Mouse (Mus musculus) testis, adult 2 months (tissue): ENCODE data around the gene Fmo1.

Experiments used
- CTCF ChIP-seq: fragments of 200-500 bp; IDR thresholded peaks from 2 replicates; pipeline ENCODE4 v1.5.1; 2012; ENCODE audit warnings: low read depth, mild to moderate bottlenecking, inconsistent platforms, low read length, moderate library complexity; ENCODE audit not compliant: control insufficient read depth, insufficient read depth, insufficient replicate concordance
- POLR2A ChIP-seq: fragments of 200-500 bp; IDR thresholded peaks from 2 replicates; pipeline ENCODE4 v1.6.1; 2012; ENCODE audit warnings: low read depth, mild to moderate bottlenecking, inconsistent platforms, low read length, moderate library complexity; ENCODE audit not compliant: control insufficient read depth

DNA sequence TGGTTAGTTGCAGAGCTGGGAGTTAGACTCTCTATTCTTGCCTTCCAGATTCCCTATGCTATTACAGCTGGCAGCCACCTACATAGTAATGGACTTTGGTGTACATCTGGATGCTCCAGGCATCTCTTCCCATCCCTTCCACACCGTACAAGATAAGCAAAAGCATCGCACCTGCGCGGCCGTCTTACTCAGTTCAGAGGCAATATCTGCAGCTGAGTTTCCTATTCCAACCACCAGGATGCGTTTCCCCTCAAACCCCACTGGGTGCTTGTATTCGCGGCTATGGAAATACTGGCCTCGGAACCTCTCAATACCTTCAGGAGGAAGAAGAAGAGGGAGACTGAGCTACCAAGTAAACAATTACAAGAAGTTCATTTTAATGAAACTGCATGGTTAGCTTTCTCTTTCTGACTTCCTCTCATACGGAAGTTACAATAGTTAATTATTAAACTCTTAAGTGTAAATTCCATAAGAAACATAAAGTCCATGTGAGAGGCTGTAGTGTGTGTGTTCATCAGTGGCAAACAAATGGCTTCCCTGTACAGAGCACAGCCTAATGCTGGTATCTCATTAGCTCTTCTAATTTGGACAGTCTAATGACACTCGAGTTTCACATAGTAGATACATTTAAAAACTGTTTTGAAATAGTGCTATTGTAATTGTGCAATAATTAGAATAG is 19.9 kb upstream of the Fmo1 start:
- no peak for TF ChIP-seq CTCF
- no peak for TF ChIP-seq POLR2A
